Mouse (Mus musculus) NIH3T3 (cell line): ENCODE results near the gene Eef1akmt3.
A peak's percentile ranks its signal among the peaks of the same experiment; 100 is the strongest.
"Not testable (repeated sequence)": the region's sequence is repeated elsewhere in the genome, so short reads cannot be mapped to it uniquely, and the experiment has no call there.

ENCODE experiments used
- DNase-seq: peaks from one replicate; pipeline ENCODE4 v3.0.0-alpha.2; 2012; ENCODE audit warnings: low read depth

Gene Eef1akmt3

DNA sequence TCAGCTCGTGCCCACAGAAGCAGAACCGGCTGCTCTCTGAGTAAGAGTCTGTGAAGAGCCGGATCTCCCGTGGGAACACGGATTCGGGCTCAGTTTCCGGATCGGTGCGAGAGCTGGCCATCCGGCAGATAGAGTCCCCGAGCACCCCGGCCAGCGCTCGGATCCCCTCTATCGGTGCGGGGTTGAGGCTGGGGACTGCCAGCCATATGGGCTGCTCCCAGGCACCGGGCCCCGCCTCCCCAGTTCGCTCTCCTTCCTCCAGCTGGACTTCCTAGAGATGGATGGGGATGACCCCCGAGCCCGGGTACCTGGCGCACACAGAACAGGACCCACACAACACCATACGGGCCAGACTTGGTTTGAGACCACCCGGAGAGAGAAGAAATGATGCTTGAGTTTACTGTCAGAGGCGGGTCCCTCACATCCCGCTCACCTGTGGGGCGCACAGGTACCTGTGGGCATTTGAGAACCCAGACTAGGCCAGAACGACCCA is at the start of gene Eef1akmt3, which contains the start of gene Mettl1:
Gene Eef1akmt3 (minus strand): TSS at position 240 of the 493 bp plus-strand sequence.
Gene Mettl1 (plus strand): TSS at position 141 of the 493 bp plus-strand sequence.
- DNase-seq = peak; percentile 64

DNA sequence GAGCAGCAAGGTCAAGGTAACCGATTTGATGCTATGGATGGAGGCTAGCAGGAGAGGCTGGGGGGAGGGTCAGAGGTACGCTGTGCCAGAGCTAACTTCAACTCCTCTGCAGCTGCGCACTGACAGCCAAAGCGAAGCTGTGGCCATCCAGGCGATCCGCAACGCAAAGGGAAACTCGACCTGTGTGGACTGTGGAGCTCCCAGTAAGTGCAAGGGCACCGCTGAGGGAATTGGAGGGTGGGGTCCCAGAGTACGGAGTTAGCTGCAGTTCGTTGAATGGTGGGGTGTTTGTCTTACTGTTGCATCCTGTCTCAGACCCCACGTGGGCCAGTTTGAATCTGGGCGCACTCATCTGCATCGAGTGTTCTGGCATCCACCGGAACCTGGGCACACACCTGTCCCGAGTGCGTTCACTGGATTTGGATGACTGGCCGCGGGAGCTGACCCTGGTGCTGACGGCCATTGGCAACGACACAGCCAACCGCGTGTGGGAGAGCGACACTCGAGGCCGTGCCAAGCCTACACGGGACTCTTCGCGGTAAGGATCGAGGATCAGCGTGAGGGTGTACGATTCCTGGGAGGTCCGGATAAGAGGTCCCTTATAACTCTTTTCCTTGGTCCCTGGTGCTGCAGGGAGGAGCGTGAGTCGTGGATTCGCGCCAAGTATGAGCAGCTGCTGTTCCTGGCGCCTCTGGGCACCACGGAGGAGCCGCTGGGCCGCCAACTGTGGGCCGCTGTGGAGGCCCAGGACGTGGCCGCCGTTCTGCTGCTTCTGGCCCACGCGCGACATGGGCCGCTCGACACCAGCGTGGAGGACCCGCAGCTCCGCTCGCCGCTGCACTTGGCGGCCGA is 49.5 kb upstream of the Eef1akmt3 start:
- no peak for DNase-seq

DNA sequence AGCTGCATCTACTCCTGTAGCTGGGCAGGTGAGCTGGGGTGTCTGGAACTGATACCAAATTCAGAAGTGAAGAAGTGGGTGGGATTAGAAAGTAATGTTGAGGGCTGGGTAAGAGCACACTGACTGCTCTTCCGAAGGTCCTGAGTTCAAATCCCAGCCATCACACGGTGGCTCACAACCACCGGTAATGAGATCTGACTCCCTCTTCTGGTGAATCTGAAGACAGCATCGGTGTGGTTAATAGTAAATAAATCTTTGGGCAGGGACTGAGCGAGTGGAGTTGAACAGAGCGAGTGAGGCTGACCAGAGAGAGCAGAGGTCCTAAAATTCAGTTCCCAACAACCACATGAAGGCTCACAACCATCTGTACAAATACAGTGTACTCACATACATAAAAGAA is 44.3 kb upstream of the Eef1akmt3 start:
- DNase-seq = no peak

DNA sequence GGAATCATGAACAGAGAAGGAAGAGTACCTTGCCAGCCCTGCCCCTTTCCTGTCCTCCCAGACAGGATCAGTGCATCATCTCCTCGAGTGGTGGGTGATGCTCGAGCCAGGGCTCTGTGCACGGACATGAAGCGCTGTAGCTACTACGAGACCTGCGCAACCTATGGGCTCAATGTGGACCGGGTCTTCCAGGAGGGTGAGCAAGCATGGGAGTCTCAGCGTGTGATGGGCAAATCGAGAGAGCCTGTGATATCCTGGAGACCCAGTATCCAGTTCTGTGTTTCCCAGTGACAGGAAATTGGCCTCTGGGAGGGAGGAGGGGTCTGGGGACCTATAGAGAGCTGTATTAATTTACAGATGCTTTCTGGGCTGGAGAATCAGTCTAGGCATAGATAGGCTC is 43.7 kb upstream of the Eef1akmt3 start:
- DNase-seq = no peak

DNA sequence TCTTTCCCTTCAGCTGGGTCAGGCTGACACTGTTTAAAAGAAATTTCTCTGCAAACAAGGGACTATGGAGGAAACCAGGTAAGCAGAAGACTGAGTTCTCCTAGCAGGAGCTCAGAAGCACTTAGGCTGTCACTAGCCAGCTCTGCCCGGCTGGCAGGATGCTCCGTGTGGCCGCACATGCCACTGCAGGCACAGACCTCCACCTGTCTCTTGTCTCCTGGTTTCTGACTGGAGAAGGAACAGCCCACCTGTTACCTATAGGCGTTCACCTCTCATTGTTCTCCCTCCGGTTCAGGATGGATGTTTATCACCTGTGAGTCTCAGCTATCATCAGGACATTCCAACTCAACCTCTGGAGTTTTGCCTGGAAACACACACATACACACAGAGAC is 42.6 kb upstream of the Eef1akmt3 start:
- DNase-seq = no peak

DNA sequence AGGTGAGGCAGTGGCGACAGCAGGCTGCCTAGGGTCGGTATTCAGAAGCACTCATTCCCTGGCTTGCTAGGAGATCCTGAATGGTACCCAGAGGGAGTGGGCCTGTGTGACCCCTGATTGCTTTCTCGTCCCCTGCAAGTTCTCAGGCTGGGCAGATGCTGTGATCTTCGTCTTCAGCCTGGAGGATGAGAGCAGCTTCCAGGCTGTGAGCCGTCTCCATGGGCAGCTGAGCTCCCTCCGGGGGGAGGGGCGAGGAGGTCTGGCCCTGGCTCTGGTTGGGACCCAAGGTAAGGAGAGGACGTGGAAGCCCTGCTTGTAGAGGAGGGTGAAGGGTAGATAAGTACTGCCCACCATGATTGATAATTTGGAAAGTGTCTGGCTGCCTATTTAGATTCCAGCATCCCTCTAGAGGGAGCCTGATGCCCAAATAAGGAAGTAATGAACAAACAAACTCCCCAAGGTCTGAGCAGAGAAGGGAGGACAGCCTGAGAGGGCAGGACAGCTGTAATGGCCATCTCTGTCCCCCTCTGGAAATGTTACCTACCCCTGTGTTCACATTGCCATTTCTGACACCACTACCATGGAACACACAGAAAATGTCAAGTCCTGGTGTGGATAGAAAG is 42.1 kb upstream of the Eef1akmt3 start:
- no peak for DNase-seq

DNA sequence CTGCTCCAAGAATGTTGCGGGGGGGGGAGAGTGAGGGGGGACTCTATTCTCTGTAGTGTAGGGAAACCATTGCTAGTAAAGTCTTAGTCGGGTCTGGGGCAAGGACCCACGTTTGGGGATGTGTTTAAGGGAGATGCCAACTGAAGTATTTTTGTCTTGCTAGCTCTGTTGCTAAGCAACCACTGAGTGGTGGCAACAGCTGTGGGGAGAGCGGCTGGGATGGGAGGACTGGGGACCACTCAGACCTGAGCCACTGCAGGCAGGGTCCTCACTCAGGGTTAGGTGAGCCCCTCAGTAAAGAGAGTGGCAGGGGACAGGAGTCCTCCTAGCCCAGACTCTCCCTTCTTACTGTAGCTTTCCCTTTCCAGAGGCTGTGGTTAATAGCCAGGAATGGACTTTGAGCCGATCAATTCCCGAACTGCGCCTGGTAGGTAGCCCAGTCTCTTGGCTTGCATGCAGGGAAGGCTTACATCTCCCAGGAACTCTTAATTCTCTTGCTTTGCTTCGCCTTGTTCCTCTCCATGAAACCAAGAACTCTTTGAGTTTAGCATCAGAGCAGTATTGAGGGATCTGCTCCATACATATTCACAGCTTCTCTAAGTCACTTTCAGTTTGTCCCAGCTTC is 40.8 kb upstream of the Eef1akmt3 start:
- no peak for DNase-seq

DNA sequence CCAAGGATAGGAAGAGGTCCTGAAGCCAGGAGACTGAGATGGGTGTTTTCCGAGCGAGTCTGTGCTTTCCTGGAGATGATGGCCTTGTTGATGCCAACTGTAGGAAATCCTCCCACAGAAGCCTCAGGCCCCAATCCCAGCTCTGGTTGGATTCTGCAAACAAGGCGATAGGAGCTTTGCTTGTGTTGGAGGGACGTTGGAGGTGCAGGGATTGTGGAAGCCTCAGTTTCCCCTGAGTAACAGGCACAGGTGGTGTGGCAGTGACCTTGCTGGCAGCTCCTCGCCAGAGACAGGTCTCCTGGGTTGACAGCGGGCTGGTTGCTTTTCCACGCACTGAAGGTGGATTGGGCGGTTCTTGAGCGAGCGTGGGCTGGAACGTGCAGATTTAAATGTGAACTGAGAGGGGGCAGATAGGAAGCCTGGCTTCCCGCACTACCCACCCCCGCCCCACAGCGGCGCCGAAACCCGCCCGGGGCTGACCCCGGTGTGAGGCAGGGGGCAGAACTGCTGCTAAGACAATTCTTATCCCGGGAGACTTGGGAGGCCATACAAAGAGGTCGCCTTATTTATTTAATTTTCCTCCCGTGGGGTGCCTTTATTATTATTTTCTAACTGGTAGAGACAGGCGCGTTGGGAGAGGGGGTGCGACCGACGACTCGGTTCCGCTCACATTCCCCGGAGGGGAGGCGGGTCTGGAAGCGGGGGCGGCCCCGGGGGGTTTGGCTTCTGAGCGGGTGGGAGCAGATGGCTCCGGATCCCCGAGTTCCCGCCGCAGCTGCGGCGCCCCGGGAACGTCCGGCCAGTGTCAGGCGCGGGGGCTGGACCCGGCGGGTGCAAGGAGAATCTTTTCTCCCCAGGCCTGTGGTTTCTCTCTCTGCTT is 39.8 kb upstream of the Eef1akmt3 start:
- DNase-seq = no peak

DNA sequence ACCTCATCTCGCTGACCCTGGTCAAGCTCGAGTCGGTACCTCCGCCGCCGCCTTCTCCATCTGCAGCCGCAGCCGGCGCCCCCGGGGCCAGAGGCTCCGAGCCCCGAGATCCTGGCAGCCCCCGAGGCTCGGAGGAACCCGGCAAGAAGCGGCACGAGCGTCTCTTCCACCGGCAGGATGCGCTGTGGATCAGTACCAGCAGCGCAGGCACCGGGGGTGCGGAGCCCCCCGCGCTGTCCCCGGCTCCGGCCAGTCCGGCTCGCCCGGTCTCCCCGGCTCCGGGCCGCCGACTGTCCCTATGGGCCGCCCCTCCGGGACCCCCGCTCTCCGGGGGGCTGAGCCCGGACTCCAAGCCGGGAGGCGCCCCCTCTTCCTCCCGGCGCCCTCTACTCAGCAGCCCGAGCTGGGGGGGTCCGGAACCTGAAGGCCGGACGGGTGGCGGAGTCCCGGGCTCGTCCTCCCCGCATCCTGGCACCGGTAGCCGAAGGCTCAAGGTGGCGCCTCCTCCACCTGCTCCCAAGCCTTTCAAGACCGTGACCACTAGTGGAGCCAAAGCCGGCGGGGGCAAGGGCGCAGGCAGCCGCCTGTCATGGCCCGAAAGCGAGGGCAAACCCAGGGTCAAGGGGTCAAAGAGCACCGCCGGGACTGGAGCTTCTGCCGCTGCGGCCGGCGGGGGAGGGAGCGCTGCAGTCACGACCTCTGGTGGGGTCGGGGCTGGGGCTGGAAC is 38.5 kb upstream of the Eef1akmt3 start:
- DNase-seq = no peak

DNA sequence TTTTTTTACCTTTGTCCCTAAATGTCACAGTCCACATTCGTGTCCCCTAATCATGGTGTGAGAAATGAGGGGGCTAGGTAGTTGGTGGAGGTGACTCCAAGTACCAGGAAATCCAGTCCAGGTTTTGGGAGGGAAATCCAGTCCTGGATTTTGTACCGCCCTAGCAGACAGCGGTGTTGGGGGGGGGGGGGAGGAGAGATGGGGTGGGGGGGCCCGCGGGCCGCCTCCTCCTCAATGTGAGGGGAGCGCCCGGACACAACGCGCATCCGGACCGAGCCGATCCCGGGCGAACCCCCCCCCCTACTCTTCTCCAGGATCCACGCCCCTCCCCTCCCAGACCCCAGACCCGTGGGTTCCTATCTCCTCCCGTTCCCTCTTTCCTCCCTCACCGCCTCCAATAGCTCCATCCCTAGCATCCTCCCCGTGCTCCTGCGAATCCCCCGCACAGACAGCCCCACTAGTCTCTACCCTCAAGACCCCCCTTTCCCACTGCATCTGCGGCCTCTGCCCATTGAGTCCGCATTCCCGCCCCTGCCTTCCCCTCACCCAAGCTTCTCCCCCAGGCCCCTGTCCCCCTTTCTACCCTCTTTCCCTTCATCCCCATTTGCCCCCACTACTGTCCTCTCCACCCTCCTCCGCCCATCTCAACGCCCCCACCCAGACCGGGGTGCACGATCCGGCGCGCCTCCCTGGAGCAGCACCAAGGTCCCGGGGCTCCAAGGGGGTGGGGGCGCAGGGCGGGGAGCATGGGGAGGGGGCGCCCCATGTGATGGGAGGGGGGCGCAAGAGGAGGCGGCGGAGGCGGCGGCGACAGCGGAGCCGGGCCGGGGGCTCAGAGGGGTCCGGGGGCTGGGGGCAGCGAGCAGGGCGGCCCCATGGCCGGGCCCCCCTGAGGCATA is 37.6 kb upstream of the Eef1akmt3 start:
- DNase-seq = peak; percentile 82

DNA sequence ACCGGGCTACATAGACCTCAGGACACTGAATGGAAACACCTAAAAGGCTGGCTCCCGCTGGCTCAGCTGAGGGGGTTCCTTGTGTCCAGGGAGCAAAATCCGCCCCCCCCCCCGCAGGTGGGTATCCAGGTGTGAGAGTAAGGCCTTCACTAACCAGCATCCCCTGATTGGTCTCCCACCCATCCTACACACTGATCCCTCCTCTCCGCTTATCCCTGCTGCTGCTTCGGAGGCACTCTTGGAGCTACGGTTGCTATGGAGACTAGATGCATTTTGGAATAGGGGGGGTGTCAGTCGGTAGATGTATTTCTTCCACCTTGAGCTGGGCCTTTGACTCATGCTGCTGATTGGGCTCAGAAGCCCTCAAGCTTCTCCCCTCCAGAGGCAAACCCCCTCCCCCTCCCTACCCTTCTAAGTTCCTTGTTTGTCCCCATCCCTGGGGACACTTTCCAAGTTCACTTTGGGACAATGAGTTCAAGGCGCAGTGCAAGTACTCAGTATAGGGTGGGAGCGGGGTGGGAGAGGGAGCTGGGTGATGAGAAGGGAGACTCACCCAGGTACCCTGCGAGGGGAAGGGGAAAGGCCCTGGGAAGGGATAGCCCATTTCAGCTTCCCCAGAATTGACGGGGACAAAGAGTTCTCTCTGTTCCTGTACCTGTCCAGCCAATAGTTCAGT is 36.8 kb upstream of the Eef1akmt3 start:
- peak; percentile 17 for DNase-seq

DNA sequence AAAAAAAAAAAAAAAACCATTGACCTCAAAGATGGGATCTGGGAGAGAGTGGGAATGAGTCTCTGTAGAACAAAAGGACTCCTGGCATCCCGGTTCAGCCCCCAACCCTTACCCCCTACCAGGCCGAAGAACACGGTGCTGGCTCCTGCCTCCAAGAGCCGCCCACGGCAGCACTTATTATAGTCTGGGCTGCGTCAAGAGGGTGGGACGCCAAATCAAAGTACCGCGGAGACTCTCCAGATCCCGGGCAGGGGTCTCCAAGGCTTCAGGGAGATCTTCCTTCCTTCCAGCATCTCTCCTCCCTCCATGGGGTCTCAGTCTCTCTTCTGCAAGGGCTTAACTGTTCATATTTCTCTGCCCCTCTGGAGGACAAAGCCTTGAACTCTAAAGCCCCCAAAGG is 36.2 kb upstream of the Eef1akmt3 start:
- DNase-seq = no peak

DNA sequence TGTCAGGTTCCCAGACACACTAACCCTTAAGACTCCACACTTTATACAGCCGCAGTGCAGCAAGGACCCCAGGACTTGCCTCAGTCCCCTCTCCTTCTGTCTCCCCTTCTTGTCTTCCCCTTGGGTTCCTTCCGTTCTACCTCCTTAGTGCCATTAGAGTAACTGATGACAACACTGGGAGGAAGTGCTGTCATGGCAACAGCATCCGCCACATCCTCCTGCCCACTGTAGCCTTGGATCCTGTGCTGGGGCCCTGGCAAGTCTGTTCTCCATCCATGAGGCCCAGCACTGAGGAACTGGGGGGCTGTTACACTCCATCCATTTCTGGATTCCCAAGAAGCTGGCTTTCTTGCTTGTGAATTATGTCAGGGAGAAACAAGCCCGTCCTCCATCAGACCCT is 34.8 kb upstream of the Eef1akmt3 start:
- no peak for DNase-seq

DNA sequence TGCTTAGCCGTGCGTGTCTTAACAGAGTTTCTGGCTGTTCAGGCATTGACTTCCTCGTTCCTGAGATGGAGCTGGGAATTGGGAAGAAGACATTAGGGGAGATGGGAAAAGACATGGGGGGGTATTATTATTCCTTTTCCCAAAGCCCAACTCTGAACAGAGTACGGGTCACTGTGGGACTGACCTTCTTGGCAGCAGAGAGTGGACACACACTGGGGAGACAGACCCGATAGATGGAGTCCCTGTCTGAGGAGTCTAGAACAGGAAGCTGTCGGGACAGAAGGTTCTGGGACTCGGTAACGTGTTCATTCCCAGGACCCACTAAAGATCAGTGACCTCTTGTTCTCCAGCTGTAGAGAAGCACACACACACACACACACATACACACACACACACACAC is 34.3 kb upstream of the Eef1akmt3 start:
- no peak for DNase-seq

DNA sequence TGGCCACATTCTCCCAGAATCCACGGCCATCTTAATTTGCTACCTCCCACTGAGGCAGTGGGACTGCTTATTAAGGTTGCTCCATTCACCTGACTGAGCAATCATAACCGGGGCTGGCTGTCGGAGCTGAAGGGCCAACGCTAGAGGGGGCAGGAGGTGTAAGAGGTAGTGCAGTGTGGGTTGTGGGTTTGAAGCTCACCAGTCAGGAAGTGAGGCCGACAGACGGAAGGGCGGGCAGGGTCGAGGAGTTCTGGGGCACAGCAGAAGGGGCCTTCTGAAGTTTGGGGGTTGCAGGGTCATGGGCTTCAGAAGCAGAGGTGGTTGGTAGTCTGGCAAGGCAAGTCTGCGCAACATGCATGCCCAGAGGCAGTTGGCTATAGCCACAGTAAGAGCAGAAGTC is 33.8 kb upstream of the Eef1akmt3 start, which contains the start of gene Agap2:
Gene Agap2 (plus strand): TSS at position 205 of the 400 bp plus-strand sequence.
- DNase-seq = no peak

DNA sequence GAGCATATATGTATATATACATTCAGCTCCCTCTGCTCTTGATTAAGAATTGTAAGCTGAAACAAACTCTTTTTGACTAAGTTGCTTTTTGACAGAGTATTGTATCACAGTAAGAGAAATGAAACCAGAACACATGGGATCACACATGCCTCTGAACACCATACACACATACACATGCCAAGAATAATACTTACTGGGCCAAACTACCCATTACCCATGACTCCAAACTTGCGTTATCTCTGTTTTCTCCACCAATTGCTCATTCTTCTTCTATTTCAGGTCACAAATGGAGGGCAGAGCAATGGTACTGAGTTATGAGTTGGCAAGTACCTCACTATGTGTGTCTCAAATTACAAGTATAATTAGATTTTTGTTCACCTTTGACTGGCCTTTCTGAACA is 32.7 kb upstream of the Eef1akmt3 start:
- peak; percentile 91 for DNase-seq

DNA sequence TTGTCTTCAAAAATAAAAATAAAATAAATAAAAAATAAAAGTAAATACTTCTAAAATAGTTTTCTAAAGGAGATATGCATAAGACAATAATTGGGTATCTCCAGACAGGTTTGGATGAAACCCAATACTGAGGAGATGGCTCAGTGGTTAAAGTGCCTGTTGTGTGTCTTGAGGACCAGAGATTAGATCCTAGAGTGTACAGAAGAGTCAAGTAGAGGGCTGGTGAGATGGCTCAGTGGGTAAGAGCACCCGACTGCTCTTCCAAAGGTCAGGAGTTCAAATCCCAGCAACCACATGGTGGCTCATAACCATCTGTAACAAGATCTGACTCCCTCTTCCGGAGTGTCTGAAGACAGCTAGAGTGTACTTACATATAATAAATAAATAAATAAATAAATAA is 31.7 kb upstream of the Eef1akmt3 start:
- not testable (repeated sequence) for DNase-seq

DNA sequence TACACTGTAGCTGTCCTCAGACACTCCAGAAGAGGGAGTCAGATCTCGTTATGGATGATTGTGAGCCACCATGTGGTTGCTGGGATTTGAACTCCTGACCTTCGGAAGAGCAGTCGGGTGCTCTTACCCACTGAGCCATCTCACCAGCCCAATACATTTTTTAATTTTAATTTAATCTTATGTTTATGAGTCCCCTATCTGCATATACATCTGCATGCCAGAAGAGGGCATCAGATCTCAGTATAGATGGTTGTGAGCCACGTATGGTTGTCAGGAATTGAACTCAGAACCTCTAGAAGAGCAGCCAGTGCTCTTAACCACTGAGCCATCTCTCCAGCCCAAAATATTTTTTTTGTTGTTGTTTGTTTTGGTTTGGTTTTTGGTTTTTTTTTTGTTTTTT is 31.0 kb upstream of the Eef1akmt3 start:
- DNase-seq = not testable (repeated sequence)

DNA sequence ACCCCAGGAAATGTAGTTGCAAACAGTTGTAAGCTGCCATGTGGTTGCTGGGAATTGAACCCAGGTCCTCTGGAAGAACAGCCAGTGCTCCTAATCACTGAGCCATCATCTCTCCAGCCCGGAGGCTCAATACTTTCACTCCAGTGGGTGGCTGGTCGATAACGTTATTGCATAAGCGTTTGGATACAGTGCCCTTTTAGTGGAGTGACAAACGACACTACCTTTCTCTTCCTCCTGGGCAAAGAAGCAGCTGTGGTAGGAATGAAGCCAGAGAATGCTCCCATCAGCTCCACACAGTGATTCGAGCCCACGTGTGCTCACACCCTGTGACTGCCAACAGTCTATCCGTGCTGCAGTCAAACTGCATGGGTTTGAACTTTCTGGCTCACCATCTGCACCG is 29.9 kb upstream of the Eef1akmt3 start:
- DNase-seq = peak; percentile 24
